Mouse (Mus musculus) intestine, embryonic 15.5 days (tissue): ENCODE measurements at regions not wholly inside any gene's neighbourhood (a gene's known extent, or its start where the extent isn't known, plus 50 kb on each side); places are given as distances from the start of the nearest gene placed in this dataset.
"Not testable (repeated sequence)": the region's sequence is repeated elsewhere in the genome, so short reads cannot be mapped to it uniquely, and the experiment has no call there.

ENCODE experiments used
- ATAC-seq: fragments of 200-750 bp; cut with Nextera tagmentation; 2 replicates; pipeline ENCODE4 v1.8.0; 2017; ENCODE audit warnings: moderate TSS enrichment, moderate library complexity
- H3K27ac ChIP-seq: fragments of 300-500 bp; sonication (generic); 2 replicates; pipeline ENCODE4 v1.5.1; 2015; ENCODE audit warnings: mild to moderate bottlenecking, inconsistent platforms
- H3K27me3 ChIP-seq: fragments of 300-500 bp; sonication (generic); replicated peaks from 2 replicates; pipeline ENCODE4 v1.6.1; 2015; ENCODE audit warnings: inconsistent platforms
- H3K36me3 ChIP-seq: fragments of 300-500 bp; sonication (generic); 2 replicates; pipeline ENCODE4 v1.6.1; 2015; ENCODE audit warnings: inconsistent platforms
- H3K4me1 ChIP-seq: fragments of 300-500 bp; sonication (generic); replicated peaks from 2 replicates; pipeline ENCODE4 v1.6.1; 2015; ENCODE audit warnings: inconsistent platforms
- H3K4me2 ChIP-seq: fragments of 300-500 bp; sonication (generic); replicated peaks from 2 replicates; pipeline ENCODE4 v1.6.1; 2015; ENCODE audit warnings: mild to moderate bottlenecking, inconsistent platforms
- H3K4me3 ChIP-seq: fragments of 300-500 bp; sonication (generic); replicated peaks from 2 replicates; pipeline ENCODE4 v1.5.1; 2015; ENCODE audit warnings: inconsistent platforms
- H3K9ac ChIP-seq: fragments of 300-500 bp; sonication (generic); 2 replicates; pipeline ENCODE4 v1.6.1; 2015; ENCODE audit warnings: inconsistent platforms
- H3K9me3 ChIP-seq: fragments of 300-500 bp; sonication (generic); 2 replicates; pipeline ENCODE4 v1.6.1; 2016; ENCODE audit warnings: inconsistent platforms
- WGBS: fragments of 180-500 bp; shearing (Covaris S2); methylation state at CpG from one replicate; pipeline ENCODE4 v1.1.7; 2015; 5-methylcytosine and 5-hydroxymethylcytosine counted together

DNA sequence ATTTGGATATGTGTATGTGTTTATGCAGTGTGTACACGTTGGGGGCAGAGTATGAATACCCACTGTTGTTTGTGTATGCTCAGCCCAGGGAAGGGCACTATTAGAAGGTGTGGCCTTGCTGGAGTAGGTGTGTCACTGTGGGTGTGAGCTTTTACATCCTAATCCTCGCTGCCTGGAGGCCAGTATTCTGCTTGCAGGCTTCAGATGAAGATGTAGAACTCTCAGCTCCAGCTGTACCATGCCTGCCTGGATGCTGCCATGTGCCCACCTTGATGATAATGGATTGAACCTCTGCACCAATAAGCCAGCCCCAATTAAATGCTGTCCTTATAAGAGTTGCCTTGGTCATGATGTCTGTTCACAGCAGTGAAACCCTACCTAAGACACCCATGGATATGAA lies 155.4 kb downstream of the Enc1 start:
- ATAC-seq, H3K4me3 ChIP-seq, H3K4me1 ChIP-seq, H3K9me3 ChIP-seq, H3K4me2 ChIP-seq, H3K9ac ChIP-seq, H3K27ac ChIP-seq, H3K36me3 ChIP-seq, H3K27me3 ChIP-seq: not testable (repeated sequence)
- 75% methylated on average over 2 of the region's 2 CpGs for WGBS

DNA sequence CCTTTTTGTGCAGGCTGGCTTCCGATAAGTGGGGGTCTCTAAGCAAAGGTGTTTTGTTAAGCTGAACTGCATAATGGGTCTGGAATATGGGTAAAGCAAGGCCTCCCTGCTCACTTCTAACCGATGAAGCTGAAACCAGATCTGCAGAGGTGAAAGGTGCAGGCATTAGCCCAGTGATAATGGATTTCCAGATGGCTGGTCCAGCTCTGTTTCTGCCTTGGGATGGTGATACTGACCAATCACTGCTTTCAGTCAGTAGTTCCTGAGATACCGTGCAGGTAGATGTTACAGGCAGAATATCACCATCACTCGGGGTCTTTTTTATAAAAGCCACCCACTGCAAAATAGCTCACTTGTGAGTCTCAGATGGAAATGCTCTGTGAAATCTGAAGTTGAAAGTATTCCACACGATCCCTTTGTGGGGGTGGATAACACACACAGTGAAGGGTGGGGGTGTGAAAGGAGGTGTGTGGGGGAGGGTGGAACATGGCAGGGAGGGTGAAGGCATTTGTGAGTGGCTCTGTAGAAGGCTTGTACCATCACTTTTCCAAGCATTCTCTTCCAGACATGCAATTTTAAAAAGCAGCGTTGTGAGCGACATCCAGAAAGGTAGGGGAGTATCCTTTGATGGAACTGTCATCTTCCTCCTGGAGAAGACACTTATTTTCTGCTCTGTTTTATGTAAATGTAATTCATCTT lies 154.0 kb downstream of the Enc1 start:
- H3K36me3 ChIP-seq, result no peaks in the 10 kb centered on the region
- ATAC-seq, result no peak
- 65% methylated on average over 7 of the region's 7 CpGs for WGBS
- H3K4me2 ChIP-seq, result no peak overlapping the region
- H3K9me3 ChIP-seq, result no peaks in the 10 kb centered on the region
- peaks cover 5% of the 10 kb centered on the region; the same call in 1 of the 2 replicates for H3K4me1 ChIP-seq
- H3K4me3 ChIP-seq, result no peak overlapping the region
- no peaks in the 10 kb centered on the region for H3K27me3 ChIP-seq
- H3K9ac ChIP-seq, result no peak overlapping the region
- H3K27ac ChIP-seq, result no peak overlapping the region

DNA sequence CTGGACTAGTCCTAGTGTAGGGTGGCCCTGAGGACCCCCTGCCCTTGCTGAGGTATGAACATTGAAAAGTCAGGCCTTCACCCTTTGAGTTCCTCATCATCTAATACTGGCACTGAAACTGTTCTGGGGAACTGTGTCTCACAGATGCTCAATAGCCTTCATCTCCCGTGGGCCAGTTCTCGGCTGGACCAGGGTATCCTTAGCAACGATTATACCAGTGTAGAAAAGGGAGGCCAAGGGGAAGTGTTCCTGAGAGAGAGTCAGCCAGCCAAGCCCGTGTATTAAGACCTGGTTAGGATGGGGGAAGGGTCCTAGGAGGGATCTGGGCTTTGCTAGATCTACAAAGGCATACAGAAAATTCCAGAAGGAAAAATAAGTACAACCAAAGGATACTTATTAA lies 153.2 kb downstream of the Enc1 start:
- WGBS, result 78% methylated on average over 4 of the region's 4 CpGs
- no peaks in the 10 kb centered on the region for H3K27me3 ChIP-seq
- H3K4me3 ChIP-seq, result no peak overlapping the region
- H3K4me2 ChIP-seq, result no peak overlapping the region
- H3K9ac ChIP-seq, result no peak overlapping the region
- H3K4me1 ChIP-seq, result peaks cover 6% of the 10 kb centered on the region; the same call in 1 of the 2 replicates
- H3K36me3 ChIP-seq, result no peaks in the 10 kb centered on the region
- ATAC-seq, result no peak
- no peak overlapping the region for H3K27ac ChIP-seq
- H3K9me3 ChIP-seq, result no peaks in the 10 kb centered on the region

DNA sequence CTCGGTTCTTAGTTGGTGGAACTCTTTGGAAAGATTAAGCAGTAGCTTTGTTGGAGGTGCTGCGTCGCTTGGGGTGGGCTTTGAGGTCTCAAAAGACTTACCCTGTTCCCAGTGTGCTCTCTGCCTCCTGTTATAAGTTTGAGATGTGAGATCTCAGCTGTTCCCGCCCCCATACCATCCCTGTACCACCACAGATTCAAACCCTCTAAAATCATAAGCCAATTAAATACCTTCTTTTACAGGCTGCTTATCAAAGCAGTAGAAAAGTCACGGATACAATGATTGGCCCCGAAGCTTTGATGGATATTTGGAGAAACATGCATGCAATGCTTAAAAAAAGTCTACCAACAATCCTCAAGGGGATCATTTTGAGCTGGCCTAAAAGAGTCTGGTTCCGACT lies 152.6 kb downstream of the Enc1 start:
- WGBS, result 94% methylated on average over 7 of the region's 7 CpGs

DNA sequence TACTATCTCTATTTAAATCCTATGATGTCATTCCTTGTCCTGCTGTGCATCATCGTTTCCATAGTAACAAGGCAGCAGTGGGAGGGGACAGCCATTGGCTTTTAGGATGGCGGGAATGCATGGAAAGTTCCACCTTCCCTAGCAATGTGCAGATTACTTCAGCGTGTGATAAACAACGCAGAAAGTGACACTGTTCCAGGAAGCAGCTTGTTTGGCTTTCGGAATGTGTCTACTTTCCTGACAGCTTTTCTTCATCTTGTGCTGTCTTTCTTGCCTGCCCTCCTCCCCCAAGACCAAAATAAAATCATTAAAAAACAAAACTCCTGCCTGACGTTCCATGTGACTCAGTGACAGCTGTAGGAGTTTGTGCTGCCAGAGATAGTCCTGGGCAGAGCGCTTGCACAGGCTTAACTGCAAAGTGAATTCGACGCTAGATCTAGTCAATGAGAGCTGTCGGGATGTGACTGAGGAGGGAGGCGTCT lies 149.6 kb downstream of the Enc1 start:
- no peak overlapping the region for H3K4me3 ChIP-seq
- 0 out of 2 replicates have a peak overlapping the region, but pooled peaks have one; percentile 36 for H3K27ac ChIP-seq
- H3K36me3 ChIP-seq, result no peaks in the 10 kb centered on the region
- H3K9ac ChIP-seq, result no peak overlapping the region
- peaks cover 18% of the 10 kb centered on the region for H3K4me1 ChIP-seq
- no peaks in the 10 kb centered on the region for H3K27me3 ChIP-seq
- H3K4me2 ChIP-seq, result peak overlapping the region; percentile 37
- ATAC-seq, result peak; percentile 59; the same call in 1 of the 2 replicates
- WGBS, result 17% methylated on average over 11 of the region's 11 CpGs
- no peaks in the 10 kb centered on the region for H3K9me3 ChIP-seq

More for the DNA sequence above, 152.6 kb downstream of the Enc1 start:
- Histone ChIP-seq H3K27me3 (no peaks in the 10 kb centered on the region), H3K4me3 (no peak overlapping the region), H3K36me3 (no peaks in the 10 kb centered on the region), H3K27ac (no peak overlapping the region), H3K9me3 (no peaks in the 10 kb centered on the region), H3K4me1 (peaks cover 10% of the 10 kb centered on the region; the same call in 1 of the 2 replicates), H3K9ac (no peak overlapping the region), H3K4me2 (no peak overlapping the region)
- ATAC-seq, result no peak

DNA sequence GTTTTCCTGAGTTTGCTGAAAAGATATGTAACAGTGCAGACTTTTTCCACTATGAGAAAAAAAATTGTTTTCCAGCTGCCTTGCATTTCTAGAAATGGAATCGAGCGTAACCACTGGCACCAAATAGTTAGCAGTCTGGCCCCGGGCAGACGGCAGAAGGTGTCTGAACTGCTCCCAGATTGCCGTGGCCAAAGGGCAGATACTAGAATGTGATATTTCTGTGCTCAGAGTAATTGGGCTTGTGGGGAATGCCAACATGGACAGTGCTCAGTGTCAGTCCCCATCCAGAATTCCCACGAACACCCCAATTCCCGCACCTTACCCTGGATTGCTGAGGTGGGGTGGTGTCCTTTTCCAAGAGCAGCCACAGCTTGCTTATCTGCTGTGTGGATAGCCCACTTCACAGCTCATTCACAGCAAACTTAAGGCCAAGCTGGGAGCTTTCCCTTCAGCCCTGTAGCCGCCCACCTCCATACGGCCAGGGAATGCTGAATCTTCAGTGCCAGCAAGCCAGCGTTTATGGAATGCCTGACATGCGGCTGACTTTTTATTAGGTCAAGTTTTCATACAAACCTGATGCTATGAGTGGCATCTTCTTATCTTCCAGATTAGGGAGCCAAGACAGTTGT lies 148.1 kb downstream of the Enc1 start:
- Histone ChIP-seq H3K4me1 (peaks cover 22% of the 10 kb centered on the region), H3K4me3 (no peak overlapping the region), H3K27ac (no peak overlapping the region), H3K9me3 (no peaks in the 10 kb centered on the region), H3K27me3 (no peaks in the 10 kb centered on the region), H3K36me3 (no peaks in the 10 kb centered on the region), H3K4me2 (no peak overlapping the region), H3K9ac (no peak overlapping the region)
- no peak for ATAC-seq
- 60% methylated on average over 11 of the region's 11 CpGs for WGBS

DNA sequence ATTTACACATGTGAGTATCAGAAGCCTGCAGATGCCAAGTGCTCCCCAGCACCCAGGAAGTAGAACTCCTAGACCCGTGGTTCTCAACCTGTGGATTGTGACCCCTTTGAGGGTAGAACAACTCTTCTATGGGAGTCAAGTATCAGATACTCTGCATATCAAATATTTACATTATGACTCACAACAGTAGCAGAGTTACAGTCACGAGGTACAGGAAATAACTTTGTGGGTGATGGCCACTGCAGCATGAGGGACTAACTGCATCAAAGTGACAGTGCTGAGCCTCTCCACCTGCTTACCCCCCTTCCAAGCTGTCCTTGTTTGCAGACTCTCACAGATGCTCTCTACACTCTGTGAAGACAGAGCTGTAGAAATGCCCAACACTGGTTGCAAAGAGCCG lies 145.6 kb downstream of the Enc1 start:
- ATAC-seq, result peak; percentile 80
- no peak overlapping the region for H3K9ac ChIP-seq
- H3K4me3 ChIP-seq, result no peak overlapping the region
- no peak overlapping the region for H3K27ac ChIP-seq
- no peaks in the 10 kb centered on the region for H3K9me3 ChIP-seq
- 21% methylated on average over 3 of the region's 3 CpGs for WGBS
- H3K4me1 ChIP-seq, result peaks cover 22% of the 10 kb centered on the region
- no peak overlapping the region; the same call in 1 of the 2 replicates for H3K4me2 ChIP-seq
- no peaks in the 10 kb centered on the region for H3K36me3 ChIP-seq
- H3K27me3 ChIP-seq, result no peaks in the 10 kb centered on the region

DNA sequence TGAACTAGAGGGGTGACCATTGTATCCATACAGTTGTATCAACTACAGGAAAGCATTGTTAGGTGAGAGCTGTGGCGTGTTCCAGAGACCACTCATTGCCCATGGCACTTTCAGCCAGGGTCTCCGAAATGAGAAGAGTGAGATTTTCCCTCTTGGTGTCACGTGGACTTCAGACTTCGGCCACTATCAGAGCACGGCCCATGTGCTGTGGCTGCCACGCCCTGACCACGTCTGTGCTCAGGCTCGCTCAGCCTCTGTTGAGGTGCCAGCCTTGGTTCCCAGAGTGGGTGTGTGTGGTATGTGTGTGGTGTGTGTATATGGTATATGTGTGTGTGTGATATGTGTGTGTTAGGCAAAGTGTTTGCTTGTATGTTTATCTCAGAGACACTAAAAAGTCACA lies 144.6 kb downstream of the Enc1 start:
- peak; percentile 60; the same call in 1 of the 2 replicates for ATAC-seq
- Histone ChIP-seq H3K36me3 (no peaks in the 10 kb centered on the region), H3K27me3 (no peaks in the 10 kb centered on the region), H3K9me3 (no peaks in the 10 kb centered on the region), H3K4me3 (no peak overlapping the region), H3K27ac (no peak overlapping the region), H3K4me1 (peaks cover 20% of the 10 kb centered on the region), H3K9ac (no peak overlapping the region), H3K4me2 (no peak overlapping the region)
- WGBS, result 85% methylated on average over 8 of the region's 8 CpGs

DNA sequence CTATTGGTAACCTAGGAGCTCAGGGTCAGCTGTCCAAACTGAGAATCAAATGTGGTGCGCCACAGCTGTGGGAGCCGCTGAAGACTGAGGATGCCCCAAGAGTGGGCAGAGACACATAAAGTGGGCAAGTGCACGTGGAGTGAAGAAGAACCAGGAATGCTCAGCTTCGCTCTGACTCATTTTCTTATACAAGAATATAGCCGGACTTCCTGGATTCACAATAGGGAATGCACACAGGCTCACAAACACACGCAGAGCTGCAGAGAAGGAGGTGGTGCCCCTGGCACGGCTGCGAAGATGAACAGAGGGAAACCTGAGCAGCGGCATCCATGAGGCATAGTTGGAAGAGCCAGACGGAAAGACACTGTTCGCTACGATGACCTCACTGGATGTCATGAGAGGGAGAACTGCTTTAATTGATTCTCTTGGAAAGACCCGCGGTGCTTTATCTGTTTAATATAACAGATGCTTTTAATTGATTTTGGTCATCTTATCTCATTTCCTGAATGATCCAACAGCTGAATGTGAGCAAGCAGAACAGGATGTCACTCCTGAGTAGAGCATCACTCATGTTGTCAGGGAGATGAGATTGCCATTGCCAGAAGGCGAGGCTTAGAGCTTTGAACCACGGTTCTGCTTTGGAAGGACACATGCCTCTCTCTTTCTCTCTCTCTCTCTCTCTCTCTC lies 143.3 kb downstream of the Enc1 start:
- no peak overlapping the region for H3K4me2 ChIP-seq
- H3K27me3 ChIP-seq, result no peaks in the 10 kb centered on the region
- ATAC-seq, result no peak
- no peaks in the 10 kb centered on the region for H3K36me3 ChIP-seq
- no peak overlapping the region for H3K4me3 ChIP-seq
- WGBS, result 63% methylated on average over 16 of the region's 16 CpGs
- no peak overlapping the region for H3K27ac ChIP-seq
- no peak overlapping the region for H3K9ac ChIP-seq
- no peaks in the 10 kb centered on the region for H3K9me3 ChIP-seq
- H3K4me1 ChIP-seq, result peaks cover 17% of the 10 kb centered on the region

DNA sequence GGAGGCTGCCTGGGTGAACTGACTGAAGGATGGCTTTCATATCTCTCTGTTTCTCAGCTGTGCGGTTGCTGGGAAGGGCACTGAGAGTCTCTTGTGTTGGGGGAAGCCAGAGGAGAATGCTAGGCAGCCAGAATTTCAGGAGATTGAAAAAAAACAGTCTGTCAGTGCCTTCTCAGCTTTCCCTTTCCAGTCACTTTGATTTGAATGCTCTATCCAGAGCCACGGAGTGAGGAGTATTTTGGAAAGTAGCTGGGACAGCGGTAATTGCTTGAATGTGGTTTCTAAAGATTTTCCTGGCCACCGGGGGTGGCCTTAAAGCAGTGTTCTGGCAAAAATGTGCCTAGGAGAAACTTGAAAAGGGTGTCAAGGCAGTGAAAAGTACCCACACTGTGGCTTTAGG lies 142.4 kb downstream of the Enc1 start:
- Histone ChIP-seq H3K9ac (no peak overlapping the region), H3K4me2 (no peak overlapping the region), H3K4me1 (peaks cover 12% of the 10 kb centered on the region), H3K36me3 (no peaks in the 10 kb centered on the region), H3K27me3 (no peaks in the 10 kb centered on the region), H3K27ac (no peak overlapping the region), H3K4me3 (no peak overlapping the region), H3K9me3 (no peaks in the 10 kb centered on the region)
- WGBS, result 53% methylated on average over 4 of the region's 4 CpGs
- no peak for ATAC-seq

DNA sequence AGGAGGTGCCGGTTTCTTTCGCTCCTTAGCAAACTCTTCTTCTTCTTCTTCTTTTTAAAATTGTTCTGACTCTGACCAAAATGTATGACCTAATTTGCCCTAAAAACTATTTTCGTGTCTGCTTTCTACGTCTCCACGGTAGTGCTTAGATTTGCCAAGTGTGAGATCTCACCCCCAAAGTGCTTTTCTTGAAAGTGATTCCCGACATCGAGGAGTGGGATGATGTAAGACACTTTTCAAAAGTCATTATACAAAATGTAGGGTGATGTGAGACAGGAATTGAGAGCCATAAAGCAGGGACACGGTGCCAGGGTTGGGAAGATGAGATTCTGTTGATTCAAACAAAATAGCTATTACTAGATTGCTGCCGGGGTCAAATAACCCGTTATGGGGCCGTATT lies 139.5 kb downstream of the Enc1 start:
- Histone ChIP-seq H3K36me3 (no peaks in the 10 kb centered on the region), H3K27me3 (no peaks in the 10 kb centered on the region), H3K4me3 (no peak overlapping the region), H3K4me2 (no peak overlapping the region), H3K9ac (no peak overlapping the region), H3K4me1 (peaks cover 14% of the 10 kb centered on the region), H3K27ac (no peak overlapping the region), H3K9me3 (no peaks in the 10 kb centered on the region)
- 55% methylated on average over 11 of the region's 11 CpGs for WGBS
- ATAC-seq, result no peak

DNA sequence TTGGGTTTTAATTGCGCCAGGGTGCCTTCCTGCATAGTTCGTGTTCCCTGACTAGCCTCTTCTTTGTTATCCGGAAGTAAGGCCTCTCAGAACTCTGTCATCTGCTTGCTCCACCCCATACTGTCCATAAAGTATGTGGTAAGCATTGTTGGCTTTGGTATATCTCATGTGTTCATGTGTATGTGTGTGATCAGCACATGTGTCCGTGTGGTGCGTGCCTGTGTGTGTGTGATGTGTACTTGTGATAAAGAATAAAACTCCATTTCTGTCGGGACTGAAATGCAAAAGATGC lies 135.3 kb downstream of the Enc1 start:
- no peak overlapping the region for H3K4me3 ChIP-seq
- 52% methylated on average over 6 of the region's 6 CpGs for WGBS
- H3K9ac ChIP-seq, result no peak overlapping the region
- no peaks in the 10 kb centered on the region for H3K9me3 ChIP-seq
- H3K36me3 ChIP-seq, result no peaks in the 10 kb centered on the region
- peak; percentile 51; the same call in 1 of the 2 replicates for ATAC-seq
- no peaks in the 10 kb centered on the region for H3K27me3 ChIP-seq
- no peak overlapping the region for H3K4me2 ChIP-seq
- peaks cover 11% of the 10 kb centered on the region for H3K4me1 ChIP-seq
- 0 out of 2 replicates have a peak overlapping the region, but pooled peaks have one; percentile 7 for H3K27ac ChIP-seq
